Mouse (Mus musculus): ENCODE results near the gene Gm19345. TPM values are rescaled to one million over a fixed set of nuclear protein-coding genes. Genes with fewer than 3 reads are reported as not detected.
A peak's percentile ranks its signal among the peaks of the same experiment; 100 is the strongest.

Gm19345 gene
- polyA plus RNA-seq, 1 experiment from 2014 or later = not detected

- no peak overlapping the region for H3K4me3 ChIP-seq (ENCODE audit: low read depth, low read length)
- ATAC-seq (replicated peaks; ENCODE audit: low FRiP score) (no peak), DNase-seq (ENCODE audit: low spot score) (no peak)
- H3K4me2 ChIP-seq = no peak overlapping the region
- peaks cover 30% of the 10 kb centered on the region for H3K27me3 ChIP-seq (replicated peaks; ENCODE audit: control insufficient read depth, insufficient read depth, low read length)
- WGBS = 72% methylated on average over 6 of the region's 6 CpGs
- no peaks in the 10 kb centered on the region for H3K36me3 ChIP-seq (ENCODE audit: control insufficient read depth, insufficient read depth, low read length)
- H3K9ac ChIP-seq (ENCODE audit: low read depth, low read length) = no peak overlapping the region
- H3K9me3 ChIP-seq (ENCODE audit: control insufficient read depth, low read length) = no peaks in the 10 kb centered on the region
- no peak overlapping the region for H3K27ac ChIP-seq (ENCODE audit: low read depth, low read length)
- H3K4me1 ChIP-seq (replicated peaks; ENCODE audit: control insufficient read depth, insufficient read depth, low read length) = 0 out of 2 replicates have a peak, but pooled peaks cover 3% of the 10 kb centered on the region
Observed at GRCm38 (mm10) chr7:19856283-19856682, 4.5 kb downstream of the Gm19345 start.

DNA sequence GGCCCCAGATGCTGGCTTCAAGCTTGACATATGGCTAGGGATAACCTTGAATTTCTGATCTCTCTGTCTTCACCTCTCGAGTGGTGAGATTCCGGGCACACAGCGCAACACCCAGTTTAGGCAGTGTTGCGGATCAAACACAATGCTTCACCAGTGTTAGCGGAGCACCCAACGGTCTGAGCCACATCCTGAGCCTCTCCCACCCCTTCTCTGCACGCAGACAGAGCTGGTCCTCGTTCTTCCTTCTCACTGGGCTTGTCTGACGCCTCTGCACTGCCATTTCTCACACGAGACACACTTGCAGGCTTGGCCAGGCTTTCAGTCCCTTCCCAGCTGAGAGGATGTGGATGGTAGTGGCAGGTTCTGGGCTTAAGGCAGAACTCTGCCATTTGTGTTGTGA is 7.9 kb downstream of the Gm19345 start:
- Histone ChIP-seq H3K36me3 (ENCODE audit: control insufficient read depth, insufficient read depth, low read length) (no peaks in the 10 kb centered on the region), H3K4me1 (replicated peaks; ENCODE audit: control insufficient read depth, insufficient read depth, low read length) (no peaks in the 10 kb centered on the region), H3K27me3 (replicated peaks; ENCODE audit: control insufficient read depth, insufficient read depth, low read length) (peaks cover 8% of the 10 kb centered on the region), H3K27ac (ENCODE audit: low read depth, low read length) (no peak overlapping the region), H3K9ac (ENCODE audit: low read depth, low read length) (no peak overlapping the region), H3K4me2 (no peak overlapping the region), H3K4me3 (ENCODE audit: low read depth, low read length) (no peak overlapping the region), H3K9me3 (ENCODE audit: control insufficient read depth, low read length) (no peaks in the 10 kb centered on the region)
- 51% methylated on average over 10 of the region's 10 CpGs for WGBS
- DNase-seq (ENCODE audit: low spot score) (no peak), ATAC-seq (replicated peaks; ENCODE audit: low FRiP score) (no peak)

- H3K36me3 ChIP-seq (ENCODE audit: control insufficient read depth, insufficient read depth, low read length) = no peaks in the 10 kb centered on the region
- H3K27me3 ChIP-seq (replicated peaks; ENCODE audit: control insufficient read depth, insufficient read depth, low read length) = peaks cover 6% of the 10 kb centered on the region
- H3K9ac ChIP-seq (ENCODE audit: low read depth, low read length) = no peak within 1 kb of the TSS
- H3K4me3 ChIP-seq (ENCODE audit: low read depth, low read length) = no peak within 1 kb of the TSS
- no peak for DNase-seq (ENCODE audit: low spot score)
- no peaks in the 10 kb centered on the region for H3K9me3 ChIP-seq (ENCODE audit: control insufficient read depth, low read length)
- H3K27ac ChIP-seq (ENCODE audit: low read depth, low read length) = no peak within 1 kb of the TSS
- 75% methylated on average over 9 of the region's 9 CpGs for WGBS
- ATAC-seq (replicated peaks; ENCODE audit: low FRiP score) = no peak
- no peaks in the 10 kb centered on the region for H3K4me1 ChIP-seq (replicated peaks; ENCODE audit: control insufficient read depth, insufficient read depth, low read length)
- no peak within 1 kb of the TSS for H3K4me2 ChIP-seq
Observed at GRCm38 (mm10) chr7:19861199-19861598, 9.4 kb downstream of the Gm19345 start, which contains the start of gene Ceacam16. Gene Ceacam16 (minus strand): TSS chr7:19861299.

DNA sequence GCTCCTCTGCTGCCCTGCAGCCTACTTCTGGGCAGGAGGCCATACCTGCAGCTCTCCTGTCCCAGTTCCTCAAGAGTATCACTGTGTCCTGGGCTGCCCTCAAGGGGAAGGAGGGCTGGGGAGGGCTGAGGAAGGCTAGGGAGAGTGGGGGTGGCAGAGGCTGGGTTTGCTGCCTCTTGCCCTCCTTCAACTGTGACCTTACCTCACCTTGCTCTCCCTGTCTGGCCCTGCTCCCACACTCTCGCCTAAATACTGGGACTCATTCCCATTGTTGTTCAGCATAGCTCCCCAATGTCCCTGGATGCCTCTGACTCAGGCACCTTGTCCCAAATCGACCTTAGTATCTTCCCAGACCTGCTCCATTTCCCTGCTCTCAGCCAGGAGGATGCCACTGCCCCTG is 12.4 kb downstream of the Gm19345 start:
- no peak for ATAC-seq (replicated peaks; ENCODE audit: low FRiP score)
- H3K27me3 ChIP-seq (replicated peaks; ENCODE audit: control insufficient read depth, insufficient read depth, low read length) = no peaks in the 10 kb centered on the region
- 42% methylated on average over 2 of the region's 2 CpGs for WGBS

GRCm38 (mm10) chr7:19865246-19866036 is 13.6 kb downstream of the Gm19345 start:
- H3K36me3 ChIP-seq (ENCODE audit: control insufficient read depth, insufficient read depth, low read length) = no peaks in the 10 kb centered on the region
- no peak overlapping the region for H3K4me3 ChIP-seq (ENCODE audit: low read depth, low read length)
- H3K9me3 ChIP-seq (ENCODE audit: control insufficient read depth, low read length) = no peaks in the 10 kb centered on the region
- ATAC-seq (replicated peaks; ENCODE audit: low FRiP score) (peak; percentile 30; the same call in 1 of the 2 replicates), DNase-seq (ENCODE audit: low spot score) (no peak)
- no peak overlapping the region for H3K27ac ChIP-seq (ENCODE audit: low read depth, low read length)
- no peak overlapping the region for H3K9ac ChIP-seq (ENCODE audit: low read depth, low read length)
- 70% methylated on average over 8 of the region's 8 CpGs for WGBS
- no peaks in the 10 kb centered on the region for H3K4me1 ChIP-seq (replicated peaks; ENCODE audit: control insufficient read depth, insufficient read depth, low read length)
- no peak overlapping the region for H3K4me2 ChIP-seq
- no peaks in the 10 kb centered on the region for H3K27me3 ChIP-seq (replicated peaks; ENCODE audit: control insufficient read depth, insufficient read depth, low read length)

More for the DNA sequence above, 12.4 kb downstream of the Gm19345 start:
- Histone ChIP-seq H3K4me2 (no peak overlapping the region), H3K4me3 (ENCODE audit: low read depth, low read length) (no peak overlapping the region), H3K9me3 (ENCODE audit: control insufficient read depth, low read length) (no peaks in the 10 kb centered on the region), H3K9ac (ENCODE audit: low read depth, low read length) (no peak overlapping the region), H3K27ac (ENCODE audit: low read depth, low read length) (no peak overlapping the region), H3K36me3 (ENCODE audit: control insufficient read depth, insufficient read depth, low read length) (no peaks in the 10 kb centered on the region), H3K4me1 (replicated peaks; ENCODE audit: control insufficient read depth, insufficient read depth, low read length) (no peaks in the 10 kb centered on the region)
- DNase-seq (ENCODE audit: low spot score) = no peak

DNA sequence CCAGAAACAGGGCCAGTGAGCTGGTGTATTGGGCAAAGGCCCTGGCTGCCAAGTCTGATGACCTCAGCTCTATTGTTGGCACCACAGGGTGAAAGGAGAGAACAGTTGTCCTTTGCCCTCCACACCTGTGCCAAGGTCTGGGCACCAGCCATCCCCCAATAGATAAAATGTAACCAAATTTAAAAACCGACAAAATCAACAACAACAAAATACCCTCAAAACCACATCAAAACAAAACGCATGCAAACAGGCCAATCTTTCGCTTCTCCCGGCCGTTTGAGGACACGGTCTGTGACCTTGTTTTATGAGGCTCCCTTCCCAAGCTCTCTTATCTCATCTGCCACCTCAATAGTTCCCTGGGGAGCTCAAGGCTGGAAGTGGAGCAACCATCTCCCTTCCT is 14.7 kb downstream of the Gm19345 start:
- Histone ChIP-seq H3K4me2 (no peak overlapping the region), H3K27me3 (replicated peaks; ENCODE audit: control insufficient read depth, insufficient read depth, low read length) (no peaks in the 10 kb centered on the region), H3K27ac (ENCODE audit: low read depth, low read length) (no peak overlapping the region), H3K4me3 (ENCODE audit: low read depth, low read length) (no peak overlapping the region), H3K36me3 (ENCODE audit: control insufficient read depth, insufficient read depth, low read length) (no peaks in the 10 kb centered on the region), H3K9ac (ENCODE audit: low read depth, low read length) (no peak overlapping the region), H3K4me1 (replicated peaks; ENCODE audit: control insufficient read depth, insufficient read depth, low read length) (peaks cover 5% of the 10 kb centered on the region; the same call in 1 of the 2 replicates), H3K9me3 (ENCODE audit: control insufficient read depth, low read length) (no peaks in the 10 kb centered on the region)
- 68% methylated on average over 6 of the region's 6 CpGs for WGBS
- ATAC-seq (replicated peaks; ENCODE audit: low FRiP score) (no peak), DNase-seq (ENCODE audit: low spot score) (no peak)

DNA sequence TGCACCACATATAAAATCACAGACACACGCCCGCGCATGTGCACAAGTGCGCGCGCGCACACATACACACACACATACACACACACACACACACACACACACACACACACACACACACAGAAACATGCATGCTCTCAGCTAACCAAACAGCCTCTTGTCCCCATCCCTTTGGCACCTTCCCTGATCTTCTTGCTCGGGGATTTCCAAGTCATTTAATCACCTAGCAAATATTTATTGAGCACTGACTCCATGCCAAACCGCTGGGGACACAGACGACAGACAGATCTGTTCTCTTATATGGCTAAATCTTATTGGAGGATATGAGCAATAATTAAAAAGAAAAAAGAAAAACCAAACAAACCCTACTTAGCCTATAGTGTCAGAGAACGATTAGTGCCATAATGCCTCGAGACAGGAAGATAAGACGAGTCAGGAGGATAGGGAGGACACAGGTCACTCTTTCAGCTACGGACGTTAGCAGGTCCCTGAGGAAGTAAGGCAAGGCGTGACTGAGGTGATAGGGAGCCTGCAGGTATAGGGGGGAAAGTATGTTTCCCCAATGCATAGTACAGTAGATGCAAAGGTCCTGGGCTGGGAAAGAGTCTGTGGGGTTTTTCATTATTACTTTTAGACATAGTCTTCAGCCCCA is 16.1 kb downstream of the Gm19345 start:
- Histone ChIP-seq H3K4me1 (replicated peaks; ENCODE audit: control insufficient read depth, insufficient read depth, low read length) (peaks cover 5% of the 10 kb centered on the region; the same call in 1 of the 2 replicates), H3K9ac (ENCODE audit: low read depth, low read length) (no peak overlapping the region), H3K4me3 (ENCODE audit: low read depth, low read length) (no peak overlapping the region), H3K9me3 (ENCODE audit: control insufficient read depth, low read length) (no peaks in the 10 kb centered on the region), H3K27ac (ENCODE audit: low read depth, low read length) (no peak overlapping the region), H3K27me3 (replicated peaks; ENCODE audit: control insufficient read depth, insufficient read depth, low read length) (no peaks in the 10 kb centered on the region), H3K4me2 (no peak overlapping the region), H3K36me3 (ENCODE audit: control insufficient read depth, insufficient read depth, low read length) (no peaks in the 10 kb centered on the region)
- DNase-seq (ENCODE audit: low spot score) (no peak), ATAC-seq (replicated peaks; ENCODE audit: low FRiP score) (no peak)
- 76% methylated on average over 16 of the region's 16 CpGs for WGBS

DNA sequence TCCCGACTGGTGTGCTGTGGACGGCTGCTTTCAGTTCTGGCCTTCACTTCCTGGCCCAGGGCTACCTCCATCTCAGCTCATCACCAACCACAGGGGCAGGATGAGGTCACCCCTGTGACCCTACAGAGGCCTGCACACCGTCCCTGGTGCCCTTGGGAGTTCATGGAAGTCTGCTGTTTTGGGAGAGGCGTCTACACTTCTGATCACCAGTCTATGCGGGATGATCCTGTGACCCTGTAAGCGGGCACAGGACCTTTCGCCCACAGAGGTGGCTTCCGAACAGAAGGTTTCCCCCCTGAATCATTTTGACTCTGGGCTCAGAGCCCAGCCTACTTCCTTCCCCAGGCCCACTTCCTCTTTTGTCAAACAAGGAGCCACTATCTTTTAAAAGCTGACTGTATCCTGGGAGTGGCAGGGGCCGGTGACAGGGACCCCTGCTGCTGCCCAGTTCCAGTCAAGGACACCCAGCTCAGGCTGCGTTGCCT is 19.4 kb downstream of the Gm19345 start:
- Histone ChIP-seq H3K36me3 (ENCODE audit: control insufficient read depth, insufficient read depth, low read length) (no peaks in the 10 kb centered on the region), H3K4me1 (replicated peaks; ENCODE audit: control insufficient read depth, insufficient read depth, low read length) (peaks cover 5% of the 10 kb centered on the region; the same call in 1 of the 2 replicates), H3K27me3 (replicated peaks; ENCODE audit: control insufficient read depth, insufficient read depth, low read length) (no peaks in the 10 kb centered on the region), H3K27ac (ENCODE audit: low read depth, low read length) (no peak overlapping the region; the same call in 1 of the 2 replicates), H3K9ac (ENCODE audit: low read depth, low read length) (no peak overlapping the region), H3K4me3 (ENCODE audit: low read depth, low read length) (no peak overlapping the region), H3K4me2 (peak overlapping the region; percentile 3), H3K9me3 (ENCODE audit: control insufficient read depth, low read length) (0 out of 2 replicates have a peak, but pooled peaks cover 2% of the 10 kb centered on the region)
- peak; percentile 35; the same call in 1 of the 2 replicates for ATAC-seq (replicated peaks; ENCODE audit: low FRiP score)
- DNase-seq (ENCODE audit: low spot score) = no peak
- WGBS = 31% methylated on average over 10 of the region's 10 CpGs
